Mouse (Mus musculus) ES-Bruce4 (cell line): Measurements from ENCODE around the gene Kng1. TPM values are rescaled to one million over a fixed set of nuclear protein-coding genes. Genes with fewer than 3 reads are reported as not detected.

Source experiments
- H3K27ac ChIP-seq: 2 replicates; pipeline ENCODE4 v1.5.1; 2012; ENCODE audit warnings: low read length, inconsistent platforms; ENCODE audit not compliant: insufficient read depth
- H3K27me3 ChIP-seq: 2 replicates; pipeline ENCODE4 v1.6.1; 2012; ENCODE audit warnings: mild to moderate bottlenecking, low read length, inconsistent platforms; ENCODE audit not compliant: control insufficient read depth, poor library complexity, insufficient read depth, severe bottlenecking
- H3K36me3 ChIP-seq: 2 replicates; pipeline ENCODE4 v1.6.1; 2012; ENCODE audit warnings: inconsistent platforms, mild to moderate bottlenecking, low read length, moderate library complexity; ENCODE audit not compliant: control insufficient read depth, poor library complexity, insufficient read depth, severe bottlenecking
- H3K4me1 ChIP-seq: one replicate; pipeline ENCODE4 v1.8.1; 2011; ENCODE audit warnings: low read length; ENCODE audit not compliant: control insufficient read depth, insufficient read depth
- H3K4me3 ChIP-seq: 2 replicates; pipeline ENCODE4 v1.5.1; 2011; ENCODE audit warnings: low read depth, mild to moderate bottlenecking, low read length
- H3K9ac ChIP-seq: 2 replicates; pipeline ENCODE4 v1.6.1; 2012; ENCODE audit warnings: low read depth, mild to moderate bottlenecking, inconsistent platforms; ENCODE audit not compliant: poor library complexity, severe bottlenecking
- H3K9me3 ChIP-seq: replicated peaks from 2 replicates; pipeline ENCODE4 v1.6.1; 2012; ENCODE audit warnings: mild to moderate bottlenecking, low read length, inconsistent platforms; ENCODE audit not compliant: control insufficient read depth, poor library complexity, insufficient read depth, severe bottlenecking
- CTCF ChIP-seq: IDR thresholded peaks from one replicate; pipeline ENCODE4 v1.8.1; 2011; ENCODE audit warnings: low read depth, low read length
- EP300 ChIP-seq: IDR thresholded peaks from 2 replicates; pipeline ENCODE4 v1.6.1; 2011; ENCODE audit warnings: low read depth, low read length; ENCODE audit not compliant: insufficient read depth
- POLR2A ChIP-seq: IDR thresholded peaks from one replicate; pipeline ENCODE4 v1.8.1; 2011; ENCODE audit warnings: low read length; ENCODE audit not compliant: insufficient read depth
- polyA plus RNA-seq: library from polyadenylated mRNA; stranded (reverse); fragments of >200 nt; gene quantifications from 2 replicates; pipeline ENCODE4 v1.2.4, GENCODE M21; 2011; ENCODE audit warnings: low read depth; ENCODE audit not compliant: missing spikeins, insufficient read depth, insufficient read length

Kng1 gene
- polyA plus RNA-seq, 1 experiment = 1.1 TPM

GRCm38 (mm10) chr16:23103038-23103745 lies 45.5 kb downstream of the Kng1 start:
- TF ChIP-seq EP300 (no peak), POLR2A (no peak)
- peak overlapping the region; percentile 98 for H3K27ac ChIP-seq
- H3K9ac ChIP-seq = peak overlapping the region; percentile 67
- no peaks in the 10 kb centered on the region for H3K4me1 ChIP-seq
- H3K27me3 ChIP-seq = no peaks in the 10 kb centered on the region
- peak overlapping the region; percentile 96 for H3K4me3 ChIP-seq
- peaks cover 5% of the 10 kb centered on the region for H3K36me3 ChIP-seq
- no peaks in the 10 kb centered on the region for H3K9me3 ChIP-seq

- Histone ChIP-seq H3K4me3 (no peak overlapping the region), H3K9ac (peak overlapping the region; percentile 67), H3K4me1 (no peaks in the 10 kb centered on the region), H3K9me3 (no peaks in the 10 kb centered on the region), H3K36me3 (peaks cover 12% of the 10 kb centered on the region), H3K27ac (peak overlapping the region; percentile 98), H3K27me3 (no peaks in the 10 kb centered on the region)
- TF ChIP-seq CTCF = no peak
- no peak for TF ChIP-seq POLR2A
- no peak for TF ChIP-seq EP300
These were observed 46.2 kb downstream of the Kng1 start for GRCm38 (mm10) chr16:23103841-23104240.

- TF ChIP-seq CTCF (no peak), EP300 (no peak), POLR2A (no peak)
- no peaks in the 10 kb centered on the region for H3K27me3 ChIP-seq
- peak overlapping the region; percentile 54; the same call in 1 of the 2 replicates for H3K27ac ChIP-seq
- no peaks in the 10 kb centered on the region for H3K9me3 ChIP-seq
- peaks cover 34% of the 10 kb centered on the region for H3K36me3 ChIP-seq
- no peaks in the 10 kb centered on the region for H3K4me1 ChIP-seq
- H3K4me3 ChIP-seq = no peak overlapping the region
- H3K9ac ChIP-seq = peak overlapping the region; percentile 96
These were observed 48.5 kb downstream of the Kng1 start for GRCm38 (mm10) chr16:23106121-23106520.

GRCm38 (mm10) chr16:23107231-23107942 lies 49.7 kb downstream of the Kng1 start, which contains the start of gene Eif4a2:
Eif4a2 (plus strand) TSS chr16:23107444.
- TF ChIP-seq EP300 = peak; percentile 74
- TF ChIP-seq POLR2A = peak; percentile 62
- TF ChIP-seq CTCF = no peak
- H3K36me3 ChIP-seq = peaks cover 47% of the 10 kb centered on the region
- H3K4me3 ChIP-seq = peak within 1 kb of the TSS; percentile 90
- H3K27ac ChIP-seq = peak within 1 kb of the TSS; percentile 95
- H3K4me1 ChIP-seq = no peaks in the 10 kb centered on the region
- H3K9ac ChIP-seq = peak within 1 kb of the TSS; percentile 96
- H3K9me3 ChIP-seq = no peaks in the 10 kb centered on the region
- no peaks in the 10 kb centered on the region for H3K27me3 ChIP-seq

GRCm38 (mm10) chr16:23107946-23108759 lies 50.5 kb downstream of the Kng1 start:
- H3K9me3 ChIP-seq = no peaks in the 10 kb centered on the region
- peaks cover 55% of the 10 kb centered on the region for H3K36me3 ChIP-seq
- no peaks in the 10 kb centered on the region for H3K27me3 ChIP-seq
- peak overlapping the region; percentile 95 for H3K27ac ChIP-seq
- TF ChIP-seq CTCF = no peak
- TF ChIP-seq POLR2A = no peak
- 0 out of 2 replicates have a peak, but pooled peaks have one; percentile 16 for TF ChIP-seq EP300
- H3K4me3 ChIP-seq = peak overlapping the region; percentile 90
- no peaks in the 10 kb centered on the region for H3K4me1 ChIP-seq
- peak overlapping the region; percentile 96 for H3K9ac ChIP-seq
